In the genomic region with DNA sequence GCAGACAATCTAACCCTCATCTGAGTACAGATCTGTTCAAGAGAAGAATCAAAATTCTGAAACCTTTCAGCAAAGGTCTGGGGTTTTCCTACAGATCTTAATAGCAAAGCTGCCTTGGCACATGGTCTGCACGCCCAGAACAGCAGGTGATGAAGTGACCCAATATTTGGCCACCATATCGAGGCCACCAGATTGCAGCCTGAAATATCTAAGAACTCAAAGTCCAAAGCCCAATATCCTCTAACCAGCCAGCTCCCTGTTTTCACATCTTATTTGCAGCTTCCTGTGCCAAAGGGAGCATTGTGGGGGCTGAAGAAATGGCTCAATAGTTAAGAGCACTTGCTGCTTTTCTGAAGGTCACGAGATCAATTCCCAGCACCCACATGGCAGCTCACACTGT, we compare ENCODE assay signal across 24 mouse cellular contexts. TPM values are rescaled to one million over a fixed set of nuclear protein-coding genes. Genes with fewer than 3 reads are reported as not detected.
A peak's percentile ranks its signal among the peaks of the same experiment; 100 is the strongest.
DNase-seq lines count a peak whose midpoint lies in the region; ATAC-seq and TF ChIP-seq lines count a peak whose summit lies in the region.
"Had no signal": no experiment of that assay in that cellular context is flagged by ENCODE, and none has a peak within 500 bp of the region (broad histone marks: within the 10 kb centered on the region; RNA-seq: fewer than 3 reads in every experiment).

No protein-coding gene starts in this region.

- no peak for TF ChIP-seq CTCF in liver, adult 2 months (IDR thresholded peaks at IDR 0.05; ENCODE audit: low read depth, low read length)
- TF ChIP-seq CTCF in cerebellum, adult 2 months (IDR thresholded peaks at IDR 0.05; ENCODE audit: borderline replicate concordance, insufficient read depth, low read depth, low read length): no peak
- no peak for TF ChIP-seq CTCF in stomach, postnatal 0 days (IDR thresholded peaks at IDR 0.05; ENCODE audit: low read depth)
- TF ChIP-seq CTCF in kidney, adult 2 months (conservative IDR thresholded peaks at IDR 0.05; ENCODE audit: insufficient read depth, insufficient read length, low read depth, low read length): no peak

- H3K36me3 ChIP-seq in liver, adult 2 months (ENCODE audit: control insufficient read depth, insufficient read depth, low read length): no peaks in the 10 kb centered on the region
- H3K36me3 ChIP-seq in liver, embryonic 12.5 days: no peaks in the 10 kb centered on the region
- H3K36me3 ChIP-seq in stomach, postnatal 0 days (ENCODE audit: control insufficient read depth, insufficient read depth, low read length): no peaks in the 10 kb centered on the region
- H3K36me3 ChIP-seq in kidney, adult 2 months (ENCODE audit: control insufficient read depth, insufficient read depth, low read length): no peaks in the 10 kb centered on the region
- H3K36me3 ChIP-seq: embryonic facial prominence, embryonic 12.5 days; forebrain, embryonic 12.5 days; heart, embryonic 10.5 days; hindbrain, embryonic 12.5 days had no signal

- no peak for ATAC-seq in liver, embryonic 12.5 days
- ATAC-seq in stomach, postnatal 0 days (ENCODE audit: low FRiP score, low TSS enrichment): 0 out of 2 replicates have a peak, but pooled peaks have one; percentile 26
- ATAC-seq: activated CD4-positive, CD25-positive, alpha-beta regulatory T cell, adult 4 months; forebrain, embryonic 16.5 days; hindbrain, embryonic 16.5 days; inflammation-experienced regulatory T-cells, adult 6 months; intestine, postnatal 0 days; Patski had no signal

- H3K79me2 ChIP-seq in liver, adult 2 months (ENCODE audit: control insufficient read depth, insufficient read depth, low read length): no peaks in the 10 kb centered on the region

- TF ChIP-seq EP300 in stomach, postnatal 0 days (optimal IDR thresholded peaks at IDR 0.05): no peak

- no peak overlapping the region for H3K9ac ChIP-seq in liver, adult 2 months (ENCODE audit: low read depth, low read length)
- no peak overlapping the region for H3K9ac ChIP-seq in liver, embryonic 12.5 days
- H3K9ac ChIP-seq in stomach, postnatal 0 days (ENCODE audit: low read length): no peak overlapping the region
- H3K9ac ChIP-seq: embryonic facial prominence, embryonic 12.5 days; forebrain, embryonic 12.5 days; hindbrain, embryonic 12.5 days had no signal

- no peak overlapping the region for H3K4me2 ChIP-seq in liver, embryonic 12.5 days
- no peak overlapping the region for H3K4me2 ChIP-seq in stomach, postnatal 0 days (replicated peaks; ENCODE audit: low read depth)
- H3K4me2 ChIP-seq: embryonic facial prominence, embryonic 12.5 days; forebrain, embryonic 12.5 days; hindbrain, embryonic 12.5 days had no signal

- H3K27ac ChIP-seq in liver, adult 2 months (replicated peaks; ENCODE audit: insufficient read depth, low read depth, low read length): no peak overlapping the region
- H3K27ac ChIP-seq in liver, embryonic 12.5 days: no peak overlapping the region
- no peak overlapping the region for H3K27ac ChIP-seq in cerebellum, adult 2 months (ENCODE audit: insufficient read depth, low read length)
- no peak overlapping the region for H3K27ac ChIP-seq in stomach, postnatal 0 days (replicated peaks)
- H3K27ac ChIP-seq in kidney, adult 2 months (ENCODE audit: insufficient read depth, low read depth, low read length): no peak overlapping the region
- H3K27ac ChIP-seq: embryonic facial prominence, embryonic 12.5 days; forebrain, embryonic 12.5 days; heart, embryonic 10.5 days; hindbrain, embryonic 12.5 days had no signal

- H3K27me3 ChIP-seq in liver, adult 2 months (ENCODE audit: control insufficient read depth, insufficient read depth, low read length): no peaks in the 10 kb centered on the region
- H3K27me3 ChIP-seq in liver, embryonic 12.5 days (replicated peaks): no peaks in the 10 kb centered on the region
- H3K27me3 ChIP-seq in cerebellum, adult 2 months (ENCODE audit: control insufficient read depth, insufficient read depth, low read length): no peaks in the 10 kb centered on the region
- no peaks in the 10 kb centered on the region for H3K27me3 ChIP-seq in stomach, postnatal 0 days (ENCODE audit: control insufficient read depth, insufficient read depth, low read length)
- no peaks in the 10 kb centered on the region for H3K27me3 ChIP-seq in kidney, adult 2 months (replicated peaks; ENCODE audit: control insufficient read depth, insufficient read depth, low read length)
- H3K27me3 ChIP-seq: embryonic facial prominence, embryonic 12.5 days; forebrain, embryonic 12.5 days; hindbrain, embryonic 12.5 days; Patski had no signal

- no peak overlapping the region for H3K4me3 ChIP-seq in liver, adult 2 months (ENCODE audit: insufficient read depth, low read depth, low read length)
- H3K4me3 ChIP-seq in liver, embryonic 12.5 days: no peak overlapping the region
- H3K4me3 ChIP-seq in cerebellum, adult 2 months (replicated peaks; ENCODE audit: insufficient read depth, low read depth, low read length): no peak overlapping the region
- H3K4me3 ChIP-seq in stomach, postnatal 0 days (ENCODE audit: low read depth, low read length): no peak overlapping the region
- no peak overlapping the region for H3K4me3 ChIP-seq in kidney, adult 2 months (ENCODE audit: insufficient read depth, low read depth, low read length)
- H3K4me3 ChIP-seq: embryonic facial prominence, embryonic 12.5 days; forebrain, embryonic 12.5 days; heart, embryonic 10.5 days; hindbrain, embryonic 12.5 days had no signal

- TF ChIP-seq POLR2A in liver, adult 2 months (IDR thresholded peaks at IDR 0.05; ENCODE audit: extremely low read depth, insufficient read depth, low read length): no peak
- no peak for TF ChIP-seq POLR2A in cerebellum, adult 2 months (IDR thresholded peaks at IDR 0.05; ENCODE audit: borderline replicate concordance, insufficient read depth, low read length)
- no peak for TF ChIP-seq POLR2A in kidney, adult 2 months (IDR thresholded peaks at IDR 0.05; ENCODE audit: low read depth, low read length)

- no peaks in the 10 kb centered on the region for H3K4me1 ChIP-seq in liver, adult 2 months (ENCODE audit: control insufficient read depth, insufficient read depth, low read length)
- H3K4me1 ChIP-seq in liver, embryonic 12.5 days: no peaks in the 10 kb centered on the region
- H3K4me1 ChIP-seq in cerebellum, adult 2 months (ENCODE audit: control insufficient read depth, insufficient read depth, low read length): no peaks in the 10 kb centered on the region; the same call in 1 of the 2 replicates
- H3K4me1 ChIP-seq in stomach, postnatal 0 days (replicated peaks; ENCODE audit: control insufficient read depth, insufficient read depth): no peaks in the 10 kb centered on the region
- H3K4me1 ChIP-seq in kidney, adult 2 months (ENCODE audit: control insufficient read depth, insufficient read depth, low read length): no peaks in the 10 kb centered on the region
- H3K4me1 ChIP-seq: embryonic facial prominence, embryonic 12.5 days; forebrain, embryonic 12.5 days; heart, embryonic 10.5 days; hindbrain, embryonic 12.5 days had no signal

- 16% methylated on average over 3 of the region's 3 CpGs for WGBS in liver, adult 2 months
- 65% methylated on average over 3 of the region's 3 CpGs for WGBS in liver, embryonic 12.5 days (ENCODE audit: insufficient replicate concordance)
- 20% methylated on average over 3 of the region's 3 CpGs for WGBS in cerebellum, adult 2 months
- WGBS in stomach, postnatal 0 days: 71% methylated on average over 3 of the region's 3 CpGs
- WGBS in kidney, adult 2 months: 81% methylated on average over 3 of the region's 3 CpGs

- DNase-seq in liver, adult 2 months (ENCODE audit: extremely low read depth, low read depth, low spot score): peak; percentile 81
- DNase-seq in cerebellum, adult 2 months: peak; percentile 57 to 79
- peak; percentile 15 to 26 for DNase-seq in cerebellum, postnatal 10 days
- peak; percentile 29 for DNase-seq in stomach, postnatal 0 days (ENCODE audit: low spot score)
- no peak for DNase-seq in kidney, adult 2 months
- no peak for DNase-seq in layer of hippocampus, adult 18-20 months (ENCODE audit: low spot score in 2 of 2)
- DNase-seq in spleen, postnatal 10 days (ENCODE audit: low spot score in 2 of 2): no peak
- DNase-seq: adrenal gland, adult 2 months; adrenal gland, postnatal 25 days; gastrocnemius, postnatal 10 days; heart, adult 18-20 months; heart, postnatal 10 days; heart, postnatal 4 days had no signal

- H3K9me3 ChIP-seq in liver, embryonic 12.5 days (replicated peaks): no peaks in the 10 kb centered on the region
- no peaks in the 10 kb centered on the region for H3K9me3 ChIP-seq in stomach, postnatal 0 days (ENCODE audit: control insufficient read depth, low read length)
- H3K9me3 ChIP-seq: embryonic facial prominence, embryonic 12.5 days; forebrain, embryonic 12.5 days; heart, embryonic 10.5 days; hindbrain, embryonic 12.5 days had no signal

RNA-seq across cellular contexts. Expression of gene Rgs7, which starts 52.8 kb away (rescaled TPM):
- 0.09 and 0.40 TPM in 2 replicates for total RNA-seq in liver, adult 2 months (2014; rRNA removed)
- 0.11 TPM in 1 of 2 replicates, not detected in the other for polyA plus RNA-seq in liver, adult 2 months (2012; rRNA removed)
- 0.07 and 0.17 TPM in 2 replicates for polyA plus RNA-seq in liver, embryonic 12.5 days (2016; fragmentation: Nextera tagmentation; extraction: Ambion mirVana)
- polyA plus RNA-seq in cerebellum, adult 2 months (2012; rRNA removed): 52.0 and 54.9 TPM in 2 replicates
- polyA plus RNA-seq in stomach, postnatal 0 days (2015; fragmentation: Nextera tagmentation; extraction: Ambion mirVana): 0.96 and 1.2 TPM in 2 replicates
- 0.73 and 1.2 TPM in 2 replicates for polyA plus RNA-seq in kidney, adult 2 months (2012; rRNA removed)
- total RNA-seq in layer of hippocampus, adult 18-20 months (2021): 10 to 100 TPM; 73.7 to 80.5 TPM
- polyA plus RNA-seq: activated CD4-positive, CD25-positive, alpha-beta regulatory T cell, adult 4 months; inflammation-experienced regulatory T-cells, adult 6 months had no signal

Comparison
In these comparisons a context has a peak if more than half of its experiments do, and no peak if none do; other contexts are left out.
1. DNase-seq: peak in liver, adult 2 months (single experiment), cerebellum, adult 2 months (2 of 2), cerebellum, postnatal 10 days (2 of 2) and stomach, postnatal 0 days (single experiment); none in kidney, adult 2 months (single experiment), layer of hippocampus, adult 18-20 months (0 of 2) and spleen, postnatal 10 days (0 of 2).
2. RNA of gene Rgs7, which starts 52.8 kb away (polyA plus RNA-seq): 52.0 to 54.9 TPM in cerebellum, adult 2 months; 0.73 to 1.2 TPM in kidney, adult 2 months, 0.96 to 1.2 TPM in stomach, postnatal 0 days, 0.07 to 0.17 TPM in liver, embryonic 12.5 days and 0.11 TPM in liver, adult 2 months; every median in the first group is over 10 times any median in the second.